Mouse (Mus musculus) c-Kit-positive CD71-positive TER-119-positive erythroid progenitor cells, embryonic 14.5 days (primary cell): ENCODE data around the gene Bche.

Experiments
- DNase-seq: peaks from one replicate; pipeline ENCODE4 v3.0.0-alpha.2; 2013; ENCODE audit warnings: low spot score

Gene Bche

DNA sequence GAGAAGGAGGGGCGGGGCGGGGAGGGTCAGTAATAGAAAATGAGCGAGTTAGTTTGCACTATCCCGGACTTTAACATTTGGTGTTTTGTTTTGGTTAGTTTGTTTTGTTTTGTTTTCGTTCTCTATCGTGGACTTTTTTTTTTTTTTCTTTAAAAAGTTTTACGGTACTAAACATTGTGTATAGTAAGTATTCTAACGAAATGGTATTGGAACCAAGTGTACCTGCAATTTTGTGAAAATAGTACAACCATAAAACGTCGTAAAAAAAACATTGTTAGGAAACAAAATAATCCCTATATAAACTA is at the start of gene Bche:
Gene Bche, minus strand, starts transcription at position 6 of the 305 bp plus-strand sequence.
- no peak for DNase-seq

DNA sequence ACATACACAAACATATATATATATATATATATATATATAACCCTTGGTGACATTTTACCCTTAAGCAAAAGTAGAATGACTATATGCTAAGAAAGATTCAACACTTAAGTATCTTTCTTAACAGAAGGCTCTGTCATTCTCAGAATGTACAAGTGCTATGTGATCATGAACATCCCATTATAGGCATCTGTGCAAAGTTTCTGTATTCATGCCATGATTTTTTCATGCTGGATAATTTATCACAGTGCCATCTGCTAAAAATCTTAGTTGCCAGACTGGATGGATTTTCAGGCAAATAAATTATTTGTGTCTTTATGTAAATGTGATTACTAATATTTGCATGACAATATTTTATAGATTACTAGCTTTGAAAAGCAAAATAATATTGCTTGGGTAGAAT is 33.8 kb upstream of the Bche start:
- DNase-seq: no peak

DNA sequence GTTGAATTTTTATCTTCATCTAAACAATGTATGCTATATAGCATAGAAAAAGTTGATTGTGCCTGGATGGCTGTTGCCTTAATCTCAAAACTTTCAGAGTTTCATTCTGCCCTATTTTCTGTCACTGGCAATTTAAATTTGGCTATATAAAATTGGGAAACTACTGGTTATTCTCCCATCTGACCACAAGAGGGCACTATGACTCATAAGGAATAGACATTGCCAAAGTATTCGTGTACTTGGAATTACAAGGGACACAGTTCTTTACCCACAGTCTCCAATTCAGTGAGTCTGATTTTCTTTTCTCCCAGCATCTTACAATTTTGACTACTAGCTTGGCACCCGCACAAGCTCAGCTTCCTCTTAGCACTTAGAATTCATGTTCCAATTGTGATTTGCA is 23.5 kb upstream of the Bche start:
- DNase-seq: peak; percentile 6

DNA sequence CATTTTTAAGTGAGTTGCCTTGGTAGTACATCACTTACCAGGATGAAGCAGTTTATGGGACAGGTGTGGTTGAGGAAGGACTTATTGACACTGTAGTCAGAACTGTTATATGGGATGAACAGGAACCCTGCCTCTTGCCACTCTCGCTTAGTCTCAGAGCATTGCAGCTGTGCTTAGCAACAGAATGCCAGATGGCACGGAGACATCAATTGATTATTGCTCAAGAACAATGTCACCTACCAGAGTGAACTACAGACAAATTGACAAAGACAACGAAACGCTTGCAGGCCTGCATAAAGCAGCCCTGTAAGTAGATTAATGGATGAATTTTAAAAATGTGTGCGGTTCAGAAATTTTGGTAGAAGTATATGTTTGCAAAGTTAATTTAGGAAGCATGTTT is 21.3 kb upstream of the Bche start:
- no peak for DNase-seq

DNA sequence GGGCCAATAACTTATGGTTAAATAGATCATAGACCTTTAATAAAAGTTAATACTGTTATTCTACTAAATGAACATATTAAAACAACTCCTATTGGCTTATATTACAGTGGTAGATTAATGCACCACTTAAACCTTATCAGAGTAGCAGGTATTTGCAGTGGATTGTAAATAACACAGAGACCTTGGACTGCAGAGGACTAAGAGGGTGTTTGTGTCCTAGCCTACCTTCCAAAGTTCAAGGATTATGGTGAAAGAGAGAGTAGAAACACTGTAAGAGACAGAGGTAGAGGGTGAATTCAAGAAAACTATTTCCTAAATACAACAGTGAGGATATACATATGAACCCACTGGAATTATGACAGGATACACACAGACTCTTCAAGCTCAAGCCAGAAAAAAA is 17.5 kb upstream of the Bche start:
- no peak for DNase-seq

DNA sequence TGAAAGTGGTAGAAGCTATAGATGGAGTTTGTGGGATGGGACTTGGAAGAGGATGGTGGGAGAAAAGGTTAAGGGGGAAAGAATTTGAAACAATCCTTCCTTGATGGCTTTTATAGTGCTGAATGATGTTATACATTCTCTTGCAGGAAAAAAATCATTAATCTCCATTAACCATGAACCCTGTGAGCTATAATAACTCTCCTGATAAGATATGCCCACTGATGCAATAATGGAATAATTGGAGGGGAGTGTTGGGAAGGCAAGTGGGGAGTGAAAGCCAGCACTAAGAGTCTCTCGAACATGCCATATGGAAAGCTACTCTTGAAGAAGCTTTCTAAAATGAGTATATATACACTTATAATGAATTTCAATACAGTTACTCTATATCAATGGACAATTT is 16.7 kb upstream of the Bche start:
- DNase-seq: no peak

DNA sequence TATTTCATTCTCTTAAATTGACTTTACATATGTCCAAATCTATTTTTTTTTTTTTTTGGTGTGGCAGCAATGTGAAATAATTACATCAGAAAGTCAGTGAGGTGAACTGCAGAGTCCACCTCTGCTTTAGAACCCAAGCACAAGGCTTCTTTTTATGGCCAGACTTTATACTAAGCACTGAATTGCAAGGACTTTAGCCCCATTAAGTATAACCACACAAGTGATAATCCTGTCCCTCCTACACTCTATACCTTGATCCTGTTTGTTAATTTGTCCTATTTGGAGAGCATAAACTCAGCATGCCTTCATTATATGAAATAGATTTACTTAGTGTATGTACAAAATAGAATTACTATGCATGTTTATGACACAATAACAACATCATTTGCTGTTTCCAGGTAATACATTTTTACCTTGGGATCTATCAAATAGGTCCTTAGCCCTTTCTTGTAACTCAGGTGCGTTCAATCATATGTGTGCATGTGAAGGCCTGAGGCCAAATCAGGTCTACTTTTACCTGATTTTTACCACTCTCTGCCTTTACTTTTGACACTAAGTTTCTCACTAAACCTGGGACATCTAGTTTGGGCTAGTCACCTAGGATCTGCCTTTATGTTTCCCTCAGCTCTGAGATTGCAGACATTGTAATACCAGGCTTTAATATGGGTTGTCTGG is 9.5 kb upstream of the Bche start:
- no peak for DNase-seq

DNA sequence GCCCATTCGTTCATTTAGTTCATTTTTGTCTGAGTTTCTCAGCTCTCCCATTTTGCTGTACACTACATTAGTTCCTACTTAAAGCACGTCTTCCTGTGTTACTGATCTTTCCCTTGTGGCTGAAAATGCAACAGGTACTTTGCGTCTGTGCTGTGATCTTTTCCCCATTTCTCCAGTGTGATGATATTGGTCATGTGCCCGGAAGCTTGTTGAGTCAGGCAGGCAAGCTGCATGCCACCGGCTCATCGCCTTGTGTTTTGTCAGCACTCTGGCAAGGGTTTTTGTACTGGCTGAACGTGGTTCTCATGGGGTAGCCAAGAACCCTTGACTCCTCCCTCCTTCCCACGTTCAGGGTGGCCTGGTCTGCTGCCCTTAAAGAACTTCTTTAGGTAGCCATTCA is 1.7 kb upstream of the Bche start:
- no peak for DNase-seq

DNA sequence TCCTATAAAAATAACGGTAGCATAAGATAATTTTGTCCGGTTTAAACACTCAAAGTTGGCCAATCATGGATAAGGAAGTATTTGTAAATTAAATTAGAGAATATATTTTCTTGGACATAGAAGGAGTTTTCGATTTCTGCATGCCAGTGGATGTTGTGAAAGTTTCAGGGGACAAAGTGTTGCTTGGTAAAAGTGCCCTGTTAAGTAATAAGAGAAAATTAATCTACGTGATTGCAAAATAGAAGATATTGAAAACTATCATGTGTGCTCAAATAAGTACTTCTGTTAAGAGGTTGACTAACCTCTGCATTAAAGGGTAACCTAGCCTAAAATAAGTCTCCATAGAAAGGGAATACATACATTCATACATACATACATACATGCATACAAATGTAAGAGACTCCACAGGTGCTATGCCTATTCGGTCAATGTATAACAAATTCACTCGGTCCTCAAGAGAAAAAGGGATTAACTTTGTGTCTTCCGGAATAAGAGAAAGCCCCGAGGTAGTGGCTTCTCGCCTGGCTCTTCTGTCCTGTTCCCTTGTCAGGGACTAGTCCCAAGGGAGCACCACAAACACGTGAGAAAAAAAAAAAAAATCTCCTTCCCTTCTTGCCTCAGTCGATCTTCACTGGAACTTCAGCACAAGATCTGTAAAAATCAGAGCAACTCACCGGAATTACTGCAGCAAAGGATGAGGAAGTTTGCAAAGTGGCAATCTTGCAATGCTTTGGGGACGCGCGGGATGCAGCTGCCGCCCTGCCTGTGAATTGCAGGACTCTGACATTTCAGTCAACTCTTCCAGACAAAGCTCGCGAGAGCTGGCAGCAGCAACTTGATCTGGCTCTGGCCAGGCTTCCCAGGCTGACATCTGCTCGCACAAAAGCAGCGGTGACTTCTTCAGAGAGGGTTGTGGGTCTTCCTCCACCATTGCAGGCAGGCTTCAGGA is 480 bp downstream of the Bche start:
- no peak for DNase-seq

DNA sequence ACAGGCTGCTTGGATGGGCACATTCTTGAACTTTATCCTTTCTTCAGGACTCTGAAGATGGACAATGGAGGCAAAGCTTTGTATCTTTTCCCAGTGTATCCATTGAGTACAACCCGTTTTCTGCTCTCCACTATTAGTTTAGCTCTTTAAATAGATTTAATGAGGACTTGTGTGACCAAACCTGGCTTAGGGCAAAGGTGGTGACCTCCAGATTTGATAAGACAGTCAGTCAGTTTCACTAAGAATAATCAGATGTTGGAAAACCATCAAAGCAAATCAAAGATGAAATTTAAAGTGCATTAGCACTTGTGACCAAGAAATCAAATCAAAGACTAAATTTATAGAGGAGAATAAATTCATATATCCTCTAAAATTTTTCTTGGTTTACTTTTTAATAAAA is 1.7 kb downstream of the Bche start:
- DNase-seq: no peak

DNA sequence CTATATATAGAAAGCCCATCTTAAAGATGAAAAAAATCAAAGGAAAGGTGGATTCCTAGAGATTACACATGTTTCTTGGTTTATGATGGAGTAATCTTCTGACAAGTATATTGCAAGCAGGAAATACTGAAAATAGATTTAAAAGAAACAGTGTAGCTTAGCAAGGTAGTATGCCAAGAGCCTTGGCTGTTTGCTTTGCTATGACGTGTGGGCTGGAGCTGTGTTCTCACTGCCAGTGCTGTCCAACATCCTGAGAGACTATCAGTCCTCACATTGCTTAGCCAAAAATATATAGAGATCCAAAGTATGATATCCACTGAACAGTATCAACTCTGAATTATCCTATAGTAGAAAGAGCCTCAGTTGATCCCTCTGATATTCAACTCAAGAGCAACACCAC is 9.3 kb downstream of the Bche start:
- DNase-seq: no peak

DNA sequence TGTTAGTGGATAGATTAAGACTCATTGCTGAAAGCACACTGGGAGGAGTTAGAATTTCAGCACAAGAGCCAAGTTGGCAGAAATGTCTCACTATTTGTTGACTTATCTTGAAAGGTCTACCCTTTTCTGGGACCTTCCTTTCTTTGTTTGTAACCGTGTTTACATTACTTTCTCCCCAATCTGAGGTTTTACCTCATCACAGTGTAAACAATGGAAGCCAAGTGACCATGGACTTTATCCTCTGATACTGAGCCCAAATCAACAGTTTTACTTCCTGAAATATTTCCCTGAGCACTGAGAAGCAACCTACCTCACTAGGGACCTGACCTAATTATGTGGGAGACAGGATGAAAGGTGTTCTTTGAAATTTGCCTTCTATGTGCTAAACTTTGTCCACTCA is 34.9 kb downstream of the Bche start:
- no peak for DNase-seq

DNA sequence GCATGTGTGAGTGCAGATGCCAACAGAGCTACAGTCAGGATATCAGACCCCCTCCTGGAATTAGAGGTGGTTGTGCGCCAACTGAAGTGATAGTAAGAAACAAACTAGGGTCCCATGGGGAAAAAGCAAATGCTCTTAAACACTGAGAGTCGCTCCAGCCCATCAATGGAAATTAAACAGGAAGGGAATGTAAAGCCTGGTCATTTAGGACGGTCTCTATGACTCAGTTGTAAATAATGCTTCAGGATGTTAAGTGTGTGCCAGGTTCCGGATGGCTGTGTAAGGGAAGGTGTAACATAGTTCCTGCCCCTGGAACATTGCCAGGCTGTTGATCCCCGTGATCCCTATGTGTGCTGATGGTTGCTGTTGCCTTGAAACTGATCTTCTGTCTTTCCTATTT is 40.0 kb downstream of the Bche start:
- DNase-seq: no peak

DNA sequence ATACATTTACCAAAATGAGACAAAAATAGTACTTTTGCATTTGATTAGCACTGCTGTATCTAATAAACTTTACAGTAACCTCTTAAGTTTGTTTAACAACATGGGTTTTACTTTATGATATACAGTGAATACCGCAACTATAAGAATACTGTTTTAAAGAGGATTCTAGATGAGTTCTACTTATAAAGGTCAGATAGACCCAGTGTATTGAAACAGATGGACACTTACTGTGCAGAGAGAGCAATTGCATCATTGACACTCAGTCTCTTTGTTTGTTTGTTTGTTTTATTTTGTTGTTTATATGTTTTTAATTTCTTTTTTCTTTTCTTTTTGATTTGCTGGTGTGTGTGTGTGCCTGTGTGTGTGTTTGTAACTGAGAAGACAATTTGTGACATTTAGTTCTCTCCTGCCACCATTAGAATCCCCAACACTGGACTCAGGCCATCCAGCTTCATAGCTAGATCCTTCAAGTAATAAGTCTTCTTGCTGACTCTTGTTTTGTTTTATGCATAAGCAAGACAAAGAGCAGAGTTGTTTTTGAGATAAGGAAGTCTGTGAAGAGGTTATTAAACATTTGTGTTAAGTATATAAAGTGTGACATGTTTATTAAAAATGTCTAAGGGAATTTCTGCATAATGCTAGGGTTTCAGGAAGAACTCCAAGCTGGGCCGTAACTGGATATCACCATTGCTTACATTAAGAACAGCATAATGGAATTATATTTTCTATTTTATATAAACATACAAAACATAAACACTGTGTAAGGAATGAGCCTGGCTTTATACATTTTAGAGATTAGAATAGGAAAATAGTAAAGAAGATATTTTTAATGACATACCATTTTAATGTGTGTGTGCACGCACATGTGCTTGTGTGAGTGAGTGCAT is 40.7 kb downstream of the Bche start:
- DNase-seq: no peak

DNA sequence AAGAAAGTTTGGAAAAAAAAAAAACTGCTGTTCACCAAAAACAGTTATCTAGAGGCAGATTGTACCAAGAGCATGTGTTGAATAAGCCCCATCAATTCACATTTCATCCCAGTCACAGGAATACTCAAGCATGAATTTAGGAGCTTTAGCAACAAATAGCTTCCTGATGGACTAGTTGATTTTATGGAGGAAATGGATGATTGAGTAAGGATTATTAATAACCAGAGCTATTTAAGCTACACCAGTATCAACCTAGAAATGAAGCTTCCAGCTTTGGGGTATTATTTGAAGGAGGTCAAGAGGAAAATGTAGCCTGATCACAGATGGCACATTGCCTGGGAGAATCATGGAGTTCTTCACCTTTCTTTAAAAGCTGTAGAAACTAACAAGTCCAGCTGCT is 57.9 kb downstream of the Bche start:
- no peak for DNase-seq

DNA sequence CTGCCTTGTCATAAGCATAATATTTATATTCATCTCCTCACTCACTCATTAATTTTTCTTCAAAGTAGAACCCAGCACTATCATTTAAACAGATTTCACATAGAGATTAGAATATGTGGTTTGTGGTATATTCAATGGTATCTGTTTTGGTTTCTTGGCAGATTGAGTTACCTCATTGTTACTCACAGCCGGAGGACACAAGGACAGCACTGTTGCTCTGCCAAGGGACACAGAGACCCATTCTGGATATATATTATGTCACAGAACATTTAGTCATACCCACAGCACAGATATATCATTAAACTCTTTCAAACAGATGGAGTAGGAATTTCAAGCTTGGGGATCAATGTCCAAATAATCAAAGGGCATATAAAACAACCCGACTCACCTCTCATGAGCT is 61.2 kb downstream of the Bche start:
- DNase-seq: no peak

DNA sequence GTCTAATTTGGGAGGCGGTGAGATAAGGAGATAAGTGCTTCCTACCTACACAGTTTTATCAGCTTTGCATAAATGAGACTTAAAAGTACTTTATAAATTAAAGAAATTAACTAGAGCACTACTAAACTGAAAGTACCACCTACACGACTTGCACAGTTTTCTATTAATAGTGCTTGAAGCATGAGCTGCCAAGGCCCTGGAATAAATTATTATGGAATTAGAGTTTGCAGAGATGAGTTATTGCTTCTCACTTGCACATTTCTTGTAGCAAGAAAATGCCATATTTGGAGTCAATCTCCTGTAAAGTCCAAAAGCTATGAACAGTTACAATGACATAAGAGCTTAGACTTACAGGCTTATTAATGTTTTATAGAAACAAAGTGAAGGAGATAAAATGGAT is 96.8 kb downstream of the Bche start:
- no peak for DNase-seq

DNA sequence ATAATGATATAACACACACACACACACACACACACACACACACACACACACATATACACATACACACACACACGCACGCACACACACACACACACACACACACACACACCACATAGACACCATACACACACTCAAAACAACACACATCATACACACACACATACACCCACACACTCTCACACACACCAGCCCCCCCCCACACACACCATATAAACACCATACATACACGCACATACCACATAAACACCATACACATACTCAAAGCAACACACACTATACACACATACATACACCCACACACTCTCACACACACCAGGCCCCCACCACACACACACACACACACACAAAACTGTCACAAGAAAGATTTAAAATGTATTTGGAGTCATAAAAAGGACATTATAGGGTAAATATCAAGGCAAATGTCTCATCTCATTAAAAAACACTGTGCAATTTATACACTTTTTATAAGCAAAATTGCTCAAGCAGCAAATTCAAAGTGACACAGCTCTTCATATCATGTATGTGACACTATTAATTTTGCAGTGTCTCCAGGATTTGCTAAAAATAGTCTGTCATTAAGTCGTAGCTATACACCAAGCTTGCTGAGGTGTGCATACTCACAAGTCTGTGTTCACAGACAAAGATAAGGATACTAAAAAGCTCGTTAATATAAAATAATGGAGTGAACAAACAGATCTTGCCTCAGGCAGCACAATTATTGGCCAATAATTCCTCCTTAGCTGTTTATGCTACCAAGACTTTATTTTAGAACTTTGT is 116.3 kb downstream of the Bche start:
- DNase-seq: no peak
